Mouse (Mus musculus): Measurements from ENCODE around the gene Tmem131l. TPM values are rescaled to one million over a fixed set of nuclear protein-coding genes. Genes with fewer than 3 reads are reported as not detected.
A peak's percentile ranks its signal among the peaks of the same experiment; 100 is the strongest.

The Tmem131l gene
- polyA plus RNA-seq, 1 experiment from 2014 or later: 91.8 TPM

GRCm38 (mm10) chr3:84027691-84028159 is 12.2 kb downstream of the Tmem131l start:
- peaks cover 45% of the 10 kb centered on the region for H3K4me1 ChIP-seq (replicated peaks)

GRCm38 (mm10) chr3:84024512-84025072 is 15.4 kb downstream of the Tmem131l start:
- no peak overlapping the region for H3K9ac ChIP-seq (replicated peaks)
- no peaks in the 10 kb centered on the region for H3K27me3 ChIP-seq
- H3K36me3 ChIP-seq: peaks cover 22% of the 10 kb centered on the region
- peaks cover 70% of the 10 kb centered on the region for H3K4me1 ChIP-seq (replicated peaks)
- peak overlapping the region; percentile 47 for H3K27ac ChIP-seq
- H3K4me3 ChIP-seq (replicated peaks): no peak overlapping the region
- no peaks in the 10 kb centered on the region for H3K9me3 ChIP-seq
- no peak overlapping the region for H3K4me2 ChIP-seq (replicated peaks)
- WGBS: 67% methylated on average over 12 of the region's 12 CpGs
- peak; percentile 74 for ATAC-seq

More at GRCm38 (mm10) chr3:84027691-84028159, 12.2 kb downstream of the Tmem131l start:
- H3K9ac ChIP-seq (replicated peaks): no peak overlapping the region
- ATAC-seq: no peak
- H3K4me2 ChIP-seq (replicated peaks): no peak overlapping the region
- no peak overlapping the region for H3K4me3 ChIP-seq (replicated peaks)
- H3K27ac ChIP-seq: no peak overlapping the region
- H3K36me3 ChIP-seq: peaks cover 40% of the 10 kb centered on the region
- WGBS: 85% methylated on average over 8 of the region's 8 CpGs
- no peaks in the 10 kb centered on the region for H3K27me3 ChIP-seq
- no peaks in the 10 kb centered on the region for H3K9me3 ChIP-seq

DNA sequence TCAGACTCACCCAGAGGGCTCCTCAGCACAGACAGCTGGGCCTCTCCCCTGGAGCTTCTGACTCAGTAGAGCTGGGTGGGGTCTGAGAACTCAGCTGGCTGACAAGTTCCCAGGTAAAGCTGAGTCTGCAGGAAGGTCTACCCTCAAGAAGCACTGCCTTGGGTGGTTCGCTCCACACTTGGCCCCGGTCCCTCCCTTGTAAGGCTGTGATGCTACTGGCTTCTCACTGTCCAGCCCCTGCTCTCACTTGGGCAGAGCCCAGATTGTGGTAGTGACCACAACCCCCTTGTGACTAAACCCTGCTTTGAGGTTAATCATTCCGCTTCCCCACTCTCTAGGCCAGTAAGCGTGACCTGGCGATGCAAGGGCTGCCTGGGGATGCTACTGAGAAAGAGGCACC is 17.3 kb downstream of the Tmem131l start:
- H3K4me3 ChIP-seq (replicated peaks): no peak overlapping the region
- peaks cover 18% of the 10 kb centered on the region for H3K36me3 ChIP-seq
- H3K9ac ChIP-seq (replicated peaks): 0 out of 2 replicates have a peak overlapping the region, but pooled peaks have one; percentile 4
- peaks cover 77% of the 10 kb centered on the region for H3K4me1 ChIP-seq (replicated peaks)
- WGBS: 62% methylated on average over 5 of the region's 5 CpGs
- no peaks in the 10 kb centered on the region for H3K9me3 ChIP-seq
- H3K27me3 ChIP-seq: no peaks in the 10 kb centered on the region
- no peak overlapping the region for H3K4me2 ChIP-seq (replicated peaks)
- no peak; the same call in 1 of the 2 replicates for ATAC-seq
- H3K27ac ChIP-seq: no peak overlapping the region

DNA sequence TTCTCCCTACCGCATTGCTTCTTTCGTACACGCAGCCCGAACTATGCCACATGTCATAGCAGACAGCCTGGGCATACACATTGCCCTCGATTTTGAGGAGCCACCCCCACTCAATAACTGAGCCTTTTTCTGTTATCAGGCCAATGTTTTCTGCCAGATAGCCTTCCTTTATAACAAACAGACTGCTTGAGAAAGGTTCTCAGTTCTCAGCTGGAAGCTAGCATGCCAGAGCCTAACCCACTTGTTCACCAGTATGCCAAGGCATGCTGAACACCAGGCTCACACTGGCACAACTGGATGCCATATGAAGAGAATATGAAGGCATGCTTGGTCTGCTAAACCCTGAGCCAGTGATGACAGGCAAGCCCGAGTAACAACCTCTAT is 17.8 kb downstream of the Tmem131l start:
- Histone ChIP-seq H3K27me3 (no peaks in the 10 kb centered on the region), H3K4me2 (replicated peaks) (no peak overlapping the region), H3K9ac (replicated peaks) (no peak overlapping the region), H3K27ac (no peak overlapping the region), H3K4me1 (replicated peaks) (peaks cover 77% of the 10 kb centered on the region), H3K36me3 (peaks cover 16% of the 10 kb centered on the region), H3K4me3 (replicated peaks) (no peak overlapping the region), H3K9me3 (no peaks in the 10 kb centered on the region)
- ATAC-seq: no peak
- WGBS: 89% methylated on average over 6 of the region's 6 CpGs

DNA sequence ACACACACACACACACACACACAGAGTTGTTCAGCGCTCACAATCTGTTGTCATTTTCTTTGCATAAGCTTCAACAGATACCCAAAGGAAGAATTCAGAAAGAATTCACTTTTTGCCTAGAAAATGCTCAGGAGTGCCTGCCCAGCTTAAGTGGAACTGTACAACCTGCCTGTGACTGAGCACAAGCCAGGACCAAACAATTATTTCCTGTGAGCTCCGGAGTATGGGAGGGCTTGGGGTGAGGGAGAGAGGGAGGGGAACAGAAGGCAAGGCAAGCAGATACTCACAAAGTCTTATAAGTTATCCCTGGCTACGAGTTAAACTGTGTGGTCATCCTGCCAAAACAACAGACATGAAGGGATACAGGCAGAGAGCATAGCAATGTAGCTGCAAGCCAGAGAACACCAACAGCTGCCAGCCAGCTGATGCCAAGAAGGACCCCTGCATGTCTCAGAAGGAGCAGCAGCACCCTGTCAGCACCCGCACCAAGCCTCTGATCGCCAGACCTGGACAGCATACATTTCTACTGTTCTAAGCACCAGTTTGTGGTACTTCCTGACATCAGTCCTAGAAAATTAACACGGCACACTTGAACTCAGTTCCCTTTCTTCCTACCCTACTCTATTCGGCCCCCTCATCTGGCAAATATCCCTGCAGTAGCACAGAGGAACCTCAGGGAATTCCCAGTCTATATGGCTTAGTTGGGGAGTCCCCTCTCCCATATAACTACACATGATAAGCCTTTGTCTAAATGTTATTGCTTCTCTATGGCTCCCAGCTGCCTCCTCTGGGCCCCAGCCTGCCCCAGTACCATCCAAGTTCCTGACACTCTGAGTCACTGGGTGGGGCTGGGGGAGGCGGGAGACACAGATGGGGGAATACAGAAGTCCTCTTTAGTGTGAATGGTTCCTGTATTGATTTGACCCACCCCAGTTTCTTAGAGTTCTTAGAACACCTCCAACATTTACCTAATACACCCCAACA is 18.5 kb downstream of the Tmem131l start:
- Histone ChIP-seq H3K27me3 (no peaks in the 10 kb centered on the region), H3K4me1 (replicated peaks) (peaks cover 72% of the 10 kb centered on the region), H3K9ac (replicated peaks) (no peak overlapping the region), H3K9me3 (no peaks in the 10 kb centered on the region), H3K4me2 (replicated peaks) (no peak overlapping the region), H3K4me3 (replicated peaks) (no peak overlapping the region), H3K27ac (no peak overlapping the region), H3K36me3 (peaks cover 14% of the 10 kb centered on the region)
- WGBS: 67% methylated on average over 8 of the region's 8 CpGs
- no peak for ATAC-seq

DNA sequence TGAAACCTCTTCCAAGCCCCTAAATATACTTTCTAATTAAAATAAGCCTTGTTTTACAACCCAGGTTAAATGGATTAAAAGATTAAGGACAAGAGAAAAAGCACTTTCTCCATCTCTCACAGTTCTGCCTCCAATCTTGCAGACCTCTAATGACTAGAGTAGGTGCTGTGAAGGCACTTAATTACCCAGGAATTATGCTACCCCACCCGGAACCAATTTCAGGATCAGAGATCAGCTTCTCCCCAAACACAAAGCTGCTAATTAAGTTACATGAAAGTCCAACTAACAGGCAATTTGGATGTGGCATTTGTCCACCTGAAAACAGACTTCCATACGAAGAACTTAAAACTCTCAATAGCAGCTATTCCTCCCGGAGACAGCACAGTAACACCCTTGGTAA is 19.4 kb downstream of the Tmem131l start:
- no peak overlapping the region for H3K4me3 ChIP-seq (replicated peaks)
- no peaks in the 10 kb centered on the region for H3K9me3 ChIP-seq
- H3K27ac ChIP-seq: no peak overlapping the region
- ATAC-seq: no peak
- 25% methylated on average over 3 of the region's 3 CpGs for WGBS
- no peaks in the 10 kb centered on the region for H3K27me3 ChIP-seq
- H3K36me3 ChIP-seq: peaks cover 14% of the 10 kb centered on the region
- no peak overlapping the region for H3K4me2 ChIP-seq (replicated peaks)
- H3K9ac ChIP-seq (replicated peaks): no peak overlapping the region
- peaks cover 64% of the 10 kb centered on the region for H3K4me1 ChIP-seq (replicated peaks)

- ATAC-seq: no peak
- no peak overlapping the region for H3K4me2 ChIP-seq (replicated peaks)
- no peak overlapping the region for H3K27ac ChIP-seq
- no peaks in the 10 kb centered on the region for H3K27me3 ChIP-seq
- no peak overlapping the region for H3K4me3 ChIP-seq (replicated peaks)
- no peaks in the 10 kb centered on the region for H3K9me3 ChIP-seq
- H3K36me3 ChIP-seq: peaks cover 24% of the 10 kb centered on the region
- WGBS: 93% methylated on average over 4 of the region's 4 CpGs
- H3K4me1 ChIP-seq (replicated peaks): peaks cover 17% of the 10 kb centered on the region
- no peak overlapping the region for H3K9ac ChIP-seq (replicated peaks)
These were observed 24.4 kb downstream of the Tmem131l start for GRCm38 (mm10) chr3:84015484-84016016.

DNA sequence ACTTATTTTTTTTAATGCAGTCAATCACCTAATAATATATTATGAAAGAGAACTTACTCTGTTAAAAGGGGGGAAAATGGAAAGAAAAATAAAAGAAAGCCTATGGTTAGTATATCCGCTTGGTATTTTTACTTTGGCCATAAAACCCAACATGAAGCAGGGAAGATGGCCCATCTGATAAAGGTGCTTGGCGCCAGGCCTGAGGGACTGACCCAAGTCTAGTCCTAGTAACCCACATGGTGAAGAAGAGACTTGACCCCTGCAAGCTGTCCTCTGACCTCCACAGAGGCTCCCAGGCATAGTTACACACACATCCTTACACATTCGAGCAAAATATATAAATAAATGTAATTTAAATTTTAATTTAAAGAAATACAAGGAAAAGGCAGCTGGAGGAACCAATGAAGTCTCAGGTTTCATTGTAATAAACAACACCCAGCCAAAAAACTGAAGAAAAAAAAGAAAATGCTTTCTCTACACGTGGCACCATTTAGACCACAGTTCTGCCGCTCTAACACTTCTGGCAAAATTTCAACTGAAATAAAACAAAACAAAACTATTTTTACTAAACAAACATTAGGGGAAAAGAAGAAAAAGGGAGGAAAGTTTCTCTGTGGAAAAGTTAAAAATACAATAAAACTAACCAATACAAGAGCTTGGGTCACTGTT is 28.8 kb downstream of the Tmem131l start:
- Histone ChIP-seq H3K4me3 (replicated peaks) (no peak overlapping the region), H3K36me3 (peaks cover 21% of the 10 kb centered on the region), H3K4me1 (replicated peaks) (peaks cover 3% of the 10 kb centered on the region; the same call in 1 of the 2 replicates), H3K27me3 (no peaks in the 10 kb centered on the region), H3K4me2 (replicated peaks) (no peak overlapping the region), H3K27ac (no peak overlapping the region), H3K9ac (replicated peaks) (no peak overlapping the region), H3K9me3 (no peaks in the 10 kb centered on the region)
- no peak for ATAC-seq
- WGBS: 91% methylated on average over 5 of the region's 5 CpGs

DNA sequence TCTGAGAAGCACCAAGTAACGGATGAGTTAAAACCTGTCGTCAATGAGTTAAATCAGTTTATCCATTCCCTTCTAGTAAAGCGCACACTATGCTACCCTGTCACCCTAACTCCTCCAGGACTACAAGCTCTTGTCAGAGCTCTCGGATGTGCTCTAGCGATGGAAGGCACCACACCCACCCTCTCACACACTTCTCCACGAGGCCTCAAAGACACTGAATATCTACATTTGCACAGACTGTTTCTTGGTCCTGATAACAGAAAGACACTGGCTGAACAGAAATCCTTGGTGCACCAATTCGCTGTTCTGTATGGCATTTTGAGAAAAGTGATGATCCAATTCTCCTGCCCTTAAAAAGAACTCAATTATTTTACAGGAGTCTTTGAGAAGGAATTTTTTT is 34.0 kb downstream of the Tmem131l start:
- ATAC-seq: no peak
- no peak overlapping the region for H3K4me3 ChIP-seq (replicated peaks)
- H3K27me3 ChIP-seq: no peaks in the 10 kb centered on the region
- H3K27ac ChIP-seq: no peak overlapping the region
- no peak overlapping the region for H3K4me2 ChIP-seq (replicated peaks)
- H3K9ac ChIP-seq (replicated peaks): no peak overlapping the region
- H3K9me3 ChIP-seq: no peaks in the 10 kb centered on the region
- H3K4me1 ChIP-seq (replicated peaks): peaks cover 5% of the 10 kb centered on the region; the same call in 1 of the 2 replicates
- peaks cover 5% of the 10 kb centered on the region; the same call in 1 of the 2 replicates for H3K36me3 ChIP-seq
- WGBS: 89% methylated on average over 7 of the region's 7 CpGs

DNA sequence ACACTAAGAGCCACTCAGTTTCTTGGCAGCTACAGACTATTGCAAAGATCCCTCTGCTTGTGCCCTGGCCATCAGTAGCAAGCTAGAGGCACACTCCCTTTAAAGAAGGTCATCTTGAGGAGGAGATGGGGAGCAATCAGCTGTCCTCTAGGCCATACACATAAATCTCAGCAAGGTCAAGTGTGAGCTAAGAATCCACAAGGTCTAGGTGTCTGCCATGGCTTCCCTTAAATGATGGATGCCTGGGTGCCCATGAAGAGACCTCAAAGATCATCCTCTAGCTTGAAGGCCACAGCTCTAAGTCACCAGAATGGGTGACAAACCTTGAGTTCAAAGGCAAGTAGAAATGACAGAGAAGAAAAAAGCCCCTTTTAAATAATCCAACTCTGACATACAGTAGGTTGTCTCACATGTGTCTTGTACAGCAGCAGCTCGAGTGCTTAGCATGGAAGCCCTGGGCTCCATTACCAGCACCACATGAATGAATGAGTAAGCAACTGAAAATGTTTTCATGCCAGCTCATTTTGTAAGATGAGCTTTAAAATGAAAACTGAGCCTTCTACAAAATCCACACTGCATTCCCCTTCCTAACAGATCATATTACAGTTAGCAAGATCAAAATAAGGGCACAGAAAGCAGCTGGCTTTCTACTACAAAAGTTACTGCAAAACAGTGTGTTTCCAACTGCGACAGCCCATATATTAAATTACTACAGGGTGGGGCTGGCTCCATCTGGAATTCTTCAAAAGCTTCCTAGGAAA is 35.5 kb downstream of the Tmem131l start:
- Histone ChIP-seq H3K36me3 (peaks cover 5% of the 10 kb centered on the region; the same call in 1 of the 2 replicates), H3K9me3 (no peaks in the 10 kb centered on the region), H3K9ac (replicated peaks) (no peak overlapping the region), H3K4me1 (replicated peaks) (peaks cover 2% of the 10 kb centered on the region; the same call in 1 of the 2 replicates), H3K27me3 (no peaks in the 10 kb centered on the region), H3K4me2 (replicated peaks) (no peak overlapping the region), H3K27ac (no peak overlapping the region), H3K4me3 (replicated peaks) (no peak overlapping the region)
- no peak for ATAC-seq
- WGBS: 92% methylated on average over 2 of the region's 2 CpGs

DNA sequence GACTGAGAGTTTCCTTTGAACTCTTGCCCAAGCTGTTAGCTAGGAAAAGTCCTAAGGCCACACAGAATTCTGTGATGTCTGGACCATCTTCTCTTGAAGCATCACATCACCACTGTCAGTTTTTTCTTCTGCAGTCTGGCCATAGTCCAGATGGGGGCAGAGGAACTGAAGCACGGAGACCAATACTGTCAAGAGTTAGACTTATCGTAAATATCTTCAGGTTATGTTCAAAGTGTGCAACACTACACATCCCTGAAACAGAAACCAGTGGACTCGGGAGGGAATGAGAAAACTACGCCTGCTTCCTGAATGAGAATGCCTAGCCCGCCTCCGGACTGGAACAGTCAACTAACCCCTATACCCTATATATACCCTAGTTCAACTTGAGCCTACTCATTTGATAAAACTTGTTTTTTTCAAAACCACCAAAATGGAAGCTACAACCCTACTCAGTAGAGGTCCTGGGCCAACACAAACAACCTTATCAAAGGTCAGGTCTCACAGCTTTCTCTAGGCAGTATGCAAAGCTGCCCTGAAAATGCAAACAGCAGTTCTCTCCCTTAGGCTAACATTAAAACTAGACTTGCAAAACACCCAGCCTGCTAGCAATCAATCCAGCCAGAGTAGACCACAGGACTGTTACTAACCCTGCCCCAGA is 37.4 kb downstream of the Tmem131l start:
- H3K4me3 ChIP-seq (replicated peaks): no peak overlapping the region
- no peak overlapping the region for H3K27ac ChIP-seq
- H3K4me1 ChIP-seq (replicated peaks): peaks cover 10% of the 10 kb centered on the region
- H3K9ac ChIP-seq (replicated peaks): no peak overlapping the region
- no peaks in the 10 kb centered on the region for H3K9me3 ChIP-seq
- ATAC-seq: no peak
- no peaks in the 10 kb centered on the region for H3K36me3 ChIP-seq
- H3K27me3 ChIP-seq: no peaks in the 10 kb centered on the region
- 91% methylated on average over 6 of the region's 6 CpGs for WGBS
- no peak overlapping the region for H3K4me2 ChIP-seq (replicated peaks)
